Mouse (Mus musculus) kidney, adult 2 months (tissue): ENCODE measurements around the gene Ddah2.

Experiments
- CTCF ChIP-seq: fragments of 200-500 bp; conservative IDR thresholded peaks from 2 replicates; pipeline ENCODE4 v1.5.1; 2011; ENCODE audit warnings: low read depth, mild to moderate bottlenecking, control low read depth, low read length, moderate library complexity, mixed read lengths; ENCODE audit not compliant: insufficient read depth, insufficient read length
- POLR2A ChIP-seq: fragments of 200-500 bp; IDR thresholded peaks from one replicate; pipeline ENCODE4 v1.6.1; 2011; ENCODE audit warnings: low read depth, low read length, control low read depth

DNA sequence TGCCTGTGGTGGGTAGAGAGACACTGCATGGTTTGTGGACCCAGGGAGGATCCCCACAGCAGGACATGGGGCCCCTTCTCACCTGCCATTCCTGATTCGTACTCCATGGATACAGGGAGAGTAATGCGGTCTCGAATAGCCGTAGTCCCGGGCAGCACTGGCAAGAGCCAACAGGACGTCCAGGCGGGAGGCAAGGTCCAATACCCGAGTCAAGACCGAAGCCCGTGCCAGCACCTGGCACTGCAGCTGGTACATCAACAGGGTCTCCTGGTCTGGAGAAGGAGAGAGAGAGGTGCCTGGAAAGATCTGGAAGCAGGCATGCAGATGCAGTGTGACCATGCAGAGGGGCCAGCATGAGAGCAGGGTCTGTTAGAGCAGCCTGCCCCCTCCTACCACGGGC, 27.6 kb upstream of the Ddah2 start:
- TF ChIP-seq POLR2A (no peak), CTCF (no peak)
